Mouse (Mus musculus): ENCODE measurements around the gene Grm7. TPM values are rescaled to one million over a fixed set of nuclear protein-coding genes. Genes with fewer than 3 reads are reported as not detected.

Gene Grm7
- polyA plus RNA-seq (2014; fragmentation: Nextera tagmentation; extraction: Ambion mirVana) = 0.29 and 0.44 TPM in 2 replicates

DNA sequence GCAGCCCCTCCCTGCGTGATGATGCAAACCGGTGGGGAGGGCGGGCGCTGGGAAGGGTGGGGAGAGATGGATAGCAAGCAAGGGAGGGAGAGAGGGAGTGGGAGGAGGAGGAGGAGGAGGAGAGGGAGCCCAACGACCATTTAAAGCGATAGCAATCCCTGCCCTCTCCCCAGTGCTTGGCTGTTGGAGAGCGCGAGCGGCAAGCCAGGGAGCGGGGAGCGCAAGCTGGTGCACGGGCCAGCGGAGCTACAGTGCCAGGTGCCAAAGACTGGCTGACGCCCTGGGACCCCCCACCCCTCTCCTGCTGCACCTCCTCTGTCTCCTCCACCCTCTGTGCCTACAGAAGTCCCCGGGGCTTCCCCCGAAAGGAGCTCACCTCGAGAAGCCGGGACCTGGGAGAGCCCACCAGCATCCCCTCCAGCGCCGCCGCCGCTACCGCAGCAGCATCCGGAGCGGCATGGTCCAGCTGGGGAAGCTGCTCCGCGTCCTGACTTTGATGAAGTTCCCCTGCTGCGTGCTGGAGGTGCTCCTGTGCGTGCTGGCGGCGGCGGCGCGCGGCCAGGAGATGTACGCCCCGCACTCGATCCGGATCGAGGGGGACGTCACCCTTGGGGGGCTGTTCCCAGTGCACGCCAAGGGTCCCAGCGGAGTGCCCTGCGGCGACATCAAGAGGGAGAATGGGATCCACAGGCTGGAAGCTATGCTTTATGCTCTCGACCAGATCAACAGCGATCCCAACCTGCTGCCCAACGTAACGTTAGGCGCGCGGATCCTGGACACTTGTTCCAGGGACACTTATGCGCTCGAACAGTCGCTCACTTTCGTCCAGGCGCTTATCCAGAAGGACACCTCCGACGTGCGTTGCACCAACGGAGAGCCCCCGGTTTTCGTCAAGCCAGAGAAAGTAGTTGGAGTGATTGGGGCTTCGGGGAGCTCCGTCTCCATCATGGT, at the start of gene Grm7:
Gene Grm7 (plus strand): TSS at position 171 of the 951 bp plus-strand sequence.
- Histone ChIP-seq H3K36me3 (ENCODE audit: control insufficient read depth, insufficient read depth, low read length) (no peaks in the 10 kb centered on the region), H3K27me3 (replicated peaks; ENCODE audit: control insufficient read depth, insufficient read depth, low read length) (peaks cover 28% of the 10 kb centered on the region), H3K9me3 (ENCODE audit: control insufficient read depth, low read length) (no peaks in the 10 kb centered on the region), H3K27ac (ENCODE audit: low read depth, low read length) (no peak within 1 kb of the TSS), H3K4me1 (replicated peaks; ENCODE audit: control insufficient read depth, insufficient read depth, low read length) (no peaks in the 10 kb centered on the region), H3K4me3 (ENCODE audit: low read depth, low read length) (peak within 1 kb of the TSS; percentile 28), H3K4me2 (peak within 1 kb of the TSS; percentile 58), H3K9ac (ENCODE audit: low read depth, low read length) (no peak within 1 kb of the TSS)
- WGBS = 2% methylated on average over 62 of the region's 65 CpGs
- peak; percentile 33 for DNase-seq (ENCODE audit: low spot score)
- no peak for ATAC-seq (replicated peaks; ENCODE audit: low FRiP score)

- WGBS = under 1% methylated on average over 7 of the region's 7 CpGs
Measured at GRCm38 (mm10) chr6:110645041-110645410, 355 bp upstream of the Grm7 start.

GRCm38 (mm10) chr6:110646901-110647300, 1.5 kb downstream of the Grm7 start:
- DNase-seq (ENCODE audit: low spot score) (no peak), ATAC-seq (replicated peaks; ENCODE audit: low FRiP score) (no peak)
- Histone ChIP-seq H3K27me3 (replicated peaks; ENCODE audit: control insufficient read depth, insufficient read depth, low read length) (peaks cover 28% of the 10 kb centered on the region), H3K4me1 (replicated peaks; ENCODE audit: control insufficient read depth, insufficient read depth, low read length) (no peaks in the 10 kb centered on the region), H3K9me3 (ENCODE audit: control insufficient read depth, low read length) (no peaks in the 10 kb centered on the region), H3K9ac (ENCODE audit: low read depth, low read length) (no peak overlapping the region), H3K27ac (ENCODE audit: low read depth, low read length) (no peak overlapping the region), H3K4me3 (ENCODE audit: low read depth, low read length) (no peak overlapping the region), H3K4me2 (no peak overlapping the region), H3K36me3 (ENCODE audit: control insufficient read depth, insufficient read depth, low read length) (no peaks in the 10 kb centered on the region)
- WGBS = 3% methylated on average over 12 of the region's 12 CpGs

More at GRCm38 (mm10) chr6:110645041-110645410, 355 bp upstream of the Grm7 start:
- Histone ChIP-seq H3K4me1 (replicated peaks; ENCODE audit: control insufficient read depth, insufficient read depth, low read length) (no peaks in the 10 kb centered on the region), H3K36me3 (ENCODE audit: control insufficient read depth, insufficient read depth, low read length) (no peaks in the 10 kb centered on the region), H3K27me3 (replicated peaks; ENCODE audit: control insufficient read depth, insufficient read depth, low read length) (peaks cover 28% of the 10 kb centered on the region), H3K4me2 (peak overlapping the region; percentile 58), H3K9ac (ENCODE audit: low read depth, low read length) (no peak overlapping the region), H3K9me3 (ENCODE audit: control insufficient read depth, low read length) (no peaks in the 10 kb centered on the region), H3K4me3 (ENCODE audit: low read depth, low read length) (peak overlapping the region; percentile 28; the same call in 1 of the 2 replicates), H3K27ac (ENCODE audit: low read depth, low read length) (no peak overlapping the region)
- DNase-seq (ENCODE audit: low spot score) (no peak), ATAC-seq (replicated peaks; ENCODE audit: low FRiP score) (no peak)

DNA sequence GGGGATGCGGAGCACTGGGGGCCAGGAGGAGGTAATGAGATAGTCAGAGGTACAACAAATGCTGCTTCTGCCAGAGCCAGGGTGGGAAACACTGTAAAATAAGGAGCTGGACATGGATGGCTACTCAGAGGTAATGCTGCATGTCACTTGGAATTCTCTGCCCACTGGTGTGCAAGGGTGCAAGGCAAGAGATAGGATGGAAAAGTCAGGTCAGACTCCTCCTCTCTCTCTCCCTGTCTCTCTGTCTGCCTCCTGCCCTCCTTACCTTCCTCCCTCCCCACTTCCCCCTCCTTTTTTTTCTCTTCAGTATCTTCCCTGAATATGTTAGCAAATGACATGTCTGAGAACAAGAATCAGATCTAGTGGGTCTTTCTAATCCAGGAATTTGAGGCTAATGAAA, 3.8 kb downstream of the Grm7 start:
- H3K27me3 ChIP-seq (replicated peaks; ENCODE audit: control insufficient read depth, insufficient read depth, low read length) = peaks cover 28% of the 10 kb centered on the region
- H3K4me3 ChIP-seq (ENCODE audit: low read depth, low read length) = no peak overlapping the region
- DNase-seq (ENCODE audit: low spot score) (no peak), ATAC-seq (replicated peaks; ENCODE audit: low FRiP score) (no peak)
- no peaks in the 10 kb centered on the region for H3K9me3 ChIP-seq (ENCODE audit: control insufficient read depth, low read length)
- H3K9ac ChIP-seq (ENCODE audit: low read depth, low read length) = no peak overlapping the region
- no peak overlapping the region for H3K4me2 ChIP-seq
- H3K27ac ChIP-seq (ENCODE audit: low read depth, low read length) = no peak overlapping the region
- 83% methylated on average over 1 of the region's 1 CpGs for WGBS
- H3K36me3 ChIP-seq (ENCODE audit: control insufficient read depth, insufficient read depth, low read length) = no peaks in the 10 kb centered on the region
- no peaks in the 10 kb centered on the region for H3K4me1 ChIP-seq (replicated peaks; ENCODE audit: control insufficient read depth, insufficient read depth, low read length)

GRCm38 (mm10) chr6:110653361-110654001, 8.1 kb downstream of the Grm7 start:
- Histone ChIP-seq H3K9me3 (ENCODE audit: control insufficient read depth, low read length) (no peaks in the 10 kb centered on the region), H3K4me2 (no peak overlapping the region), H3K27ac (ENCODE audit: low read depth, low read length) (no peak overlapping the region), H3K4me1 (replicated peaks; ENCODE audit: control insufficient read depth, insufficient read depth, low read length) (no peaks in the 10 kb centered on the region), H3K36me3 (ENCODE audit: control insufficient read depth, insufficient read depth, low read length) (no peaks in the 10 kb centered on the region), H3K9ac (ENCODE audit: low read depth, low read length) (no peak overlapping the region), H3K4me3 (ENCODE audit: low read depth, low read length) (no peak overlapping the region), H3K27me3 (replicated peaks; ENCODE audit: control insufficient read depth, insufficient read depth, low read length) (no peaks in the 10 kb centered on the region; the same call in 1 of the 2 replicates)
- DNase-seq (ENCODE audit: low spot score) (no peak), ATAC-seq (replicated peaks; ENCODE audit: low FRiP score) (no peak)
- 74% methylated on average over 5 of the region's 5 CpGs for WGBS

DNA sequence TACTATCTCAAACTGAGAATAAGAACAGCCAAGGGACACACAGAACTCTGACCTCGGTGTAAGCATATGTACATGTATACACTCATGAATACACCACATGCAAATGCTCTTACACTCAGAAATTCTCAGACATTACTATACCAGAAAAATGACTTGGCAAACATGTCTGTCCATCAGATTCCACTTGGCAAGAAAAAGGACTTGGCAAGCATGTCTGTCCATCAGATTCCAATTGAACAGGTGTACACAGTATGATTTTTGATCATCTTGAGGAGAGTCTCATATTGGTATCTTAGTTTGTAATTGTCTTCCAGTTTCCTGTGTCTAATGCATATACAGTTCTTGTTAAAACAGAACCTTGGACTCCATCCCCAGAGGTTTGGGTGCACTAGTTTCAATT, 19.1 kb downstream of the Grm7 start:
- Histone ChIP-seq H3K9me3 (ENCODE audit: control insufficient read depth, low read length) (no peaks in the 10 kb centered on the region), H3K36me3 (ENCODE audit: control insufficient read depth, insufficient read depth, low read length) (no peaks in the 10 kb centered on the region), H3K9ac (ENCODE audit: low read depth, low read length) (no peak overlapping the region), H3K4me2 (no peak overlapping the region), H3K4me3 (ENCODE audit: low read depth, low read length) (no peak overlapping the region), H3K27me3 (replicated peaks; ENCODE audit: control insufficient read depth, insufficient read depth, low read length) (no peaks in the 10 kb centered on the region), H3K27ac (ENCODE audit: low read depth, low read length) (no peak overlapping the region), H3K4me1 (replicated peaks; ENCODE audit: control insufficient read depth, insufficient read depth, low read length) (no peaks in the 10 kb centered on the region)
- ATAC-seq (replicated peaks; ENCODE audit: low FRiP score) (no peak), DNase-seq (ENCODE audit: low spot score) (no peak)
- 82% methylated on average over 1 of the region's 1 CpGs for WGBS

- WGBS = 65% methylated on average over 5 of the region's 5 CpGs
- H3K4me1 ChIP-seq (replicated peaks; ENCODE audit: control insufficient read depth, insufficient read depth, low read length) = no peaks in the 10 kb centered on the region
- no peak for ATAC-seq (replicated peaks; ENCODE audit: low FRiP score)
- no peak overlapping the region for H3K27ac ChIP-seq (ENCODE audit: low read depth, low read length)
- no peaks in the 10 kb centered on the region for H3K36me3 ChIP-seq (ENCODE audit: control insufficient read depth, insufficient read depth, low read length)
- DNase-seq (ENCODE audit: low spot score) = no peak
- H3K27me3 ChIP-seq (replicated peaks; ENCODE audit: control insufficient read depth, insufficient read depth, low read length) = no peaks in the 10 kb centered on the region
- H3K9me3 ChIP-seq (ENCODE audit: control insufficient read depth, low read length) = no peaks in the 10 kb centered on the region
- no peak overlapping the region for H3K4me2 ChIP-seq
- no peak overlapping the region for H3K4me3 ChIP-seq (ENCODE audit: low read depth, low read length)
- no peak overlapping the region for H3K9ac ChIP-seq (ENCODE audit: low read depth, low read length)
Measured at GRCm38 (mm10) chr6:110668447-110668846, 23.1 kb downstream of the Grm7 start.

GRCm38 (mm10) chr6:110690954-110691353, 45.6 kb downstream of the Grm7 start:
- no peaks in the 10 kb centered on the region for H3K4me1 ChIP-seq (replicated peaks; ENCODE audit: control insufficient read depth, insufficient read depth, low read length)
- H3K9me3 ChIP-seq (ENCODE audit: control insufficient read depth, low read length) = no peaks in the 10 kb centered on the region
- H3K4me3 ChIP-seq (ENCODE audit: low read depth, low read length) = no peak overlapping the region
- DNase-seq (ENCODE audit: low spot score) (no peak), ATAC-seq (replicated peaks; ENCODE audit: low FRiP score) (no peak)
- 66% methylated on average over 1 of the region's 1 CpGs for WGBS
- H3K27me3 ChIP-seq (replicated peaks; ENCODE audit: control insufficient read depth, insufficient read depth, low read length) = no peaks in the 10 kb centered on the region
- H3K36me3 ChIP-seq (ENCODE audit: control insufficient read depth, insufficient read depth, low read length) = no peaks in the 10 kb centered on the region
- H3K9ac ChIP-seq (ENCODE audit: low read depth, low read length) = no peak overlapping the region
- H3K27ac ChIP-seq (ENCODE audit: low read depth, low read length) = no peak overlapping the region
- no peak overlapping the region for H3K4me2 ChIP-seq
